Mouse (Mus musculus) MEL (cell line): Measurements from ENCODE around the gene Llph.

Experiments used
- CHD1 ChIP-seq: IDR thresholded peaks from 2 replicates; pipeline ENCODE4 v1.6.1; 2012; ENCODE audit warnings: low read depth, mild to moderate bottlenecking, inconsistent platforms, low read length, improper control_type of control experiment
- CTCF ChIP-seq, 3 experiments: IDR thresholded peaks in 2 of 3; conservative IDR thresholded peaks in 1 of 3; 2 replicates each; pipeline ENCODE4 v1.5.1; 2011 to 2012; ENCODE audit warnings: low read length in 3 of 3, low read depth in 2 of 3, mild to moderate bottlenecking in 2 of 3, improper control_type of control experiment in 1 of 3, inconsistent platforms in 1 of 3, mixed read lengths in 1 of 3, moderate library complexity in 1 of 3; ENCODE audit not compliant: control insufficient read depth in 1 of 3, insufficient read depth in 1 of 3, poor library complexity in 1 of 3, severe bottlenecking in 1 of 3
- EP300 ChIP-seq, 2 experiments: IDR thresholded peaks; 2 replicates each; pipeline ENCODE4 v1.6.1; 2011; ENCODE audit warnings: improper control_type of control experiment in 2 of 2, low read length in 2 of 2, low read depth in 1 of 2, mild to moderate bottlenecking in 1 of 2
- KAT2A ChIP-seq: conservative IDR thresholded peaks from 2 replicates; pipeline ENCODE4 v1.6.1; 2012; ENCODE audit warnings: low read depth, low read length, improper control_type of control experiment, inconsistent platforms
- MAZ ChIP-seq: IDR thresholded peaks from 2 replicates; pipeline ENCODE4 v1.6.1; 2012; ENCODE audit warnings: low read depth, mild to moderate bottlenecking, inconsistent platforms, low read length, improper control_type of control experiment
- MXI1 ChIP-seq: IDR thresholded peaks from 2 replicates; pipeline ENCODE4 v1.6.1; 2011; ENCODE audit warnings: mild to moderate bottlenecking, low read depth, low read length, improper control_type of control experiment
- POLR2A ChIP-seq, 2 experiments: IDR thresholded peaks; 2 replicates each; pipeline ENCODE4 v1.6.1; 2011 to 2012; ENCODE audit warnings: low read length in 2 of 2, mild to moderate bottlenecking in 2 of 2, control low read depth in 1 of 2, improper control_type of control experiment in 1 of 2, low read depth in 1 of 2, moderate library complexity in 1 of 2; ENCODE audit not compliant: control insufficient read depth in 1 of 2, insufficient read depth in 1 of 2, poor library complexity in 1 of 2
- POLR2AphosphoS5 ChIP-seq: IDR thresholded peaks from 2 replicates; pipeline ENCODE4 v1.6.1; 2012; ENCODE audit warnings: low read depth, borderline replicate concordance, mild to moderate bottlenecking, inconsistent platforms, low read length, moderate library complexity, mixed read lengths
- SIN3A ChIP-seq: IDR thresholded peaks from 2 replicates; pipeline ENCODE4 v1.6.1; 2012; ENCODE audit warnings: low read length, improper control_type of control experiment, inconsistent platforms
- SMC3 ChIP-seq: IDR thresholded peaks from 2 replicates; pipeline ENCODE4 v1.6.1; 2011; ENCODE audit warnings: low read depth, low read length, improper control_type of control experiment
- TAL1 ChIP-seq: IDR thresholded peaks from 2 replicates; pipeline ENCODE4 v1.6.1; 2012; ENCODE audit warnings: mild to moderate bottlenecking, inconsistent platforms, low read length, moderate library complexity, mixed read lengths
- ZC3H11A ChIP-seq: IDR thresholded peaks from 2 replicates; pipeline ENCODE4 v1.6.1; 2012; ENCODE audit warnings: low read depth, mild to moderate bottlenecking, inconsistent platforms, low read length, improper control_type of control experiment

- TF ChIP-seq SIN3A (no peak), CTCF (IDR thresholded peaks at IDR 0.05 in 2 of 3, conservative IDR thresholded peaks at IDR 0.05 in 1 of 3; ENCODE audit: control insufficient read depth in 1 of 3, insufficient read depth in 1 of 3, low read depth in 2 of 3, low read length in 3 of 3, poor library complexity in 1 of 3, severe bottlenecking in 1 of 3) (no peak), TAL1 (no peak), MAZ (no peak), CHD1 (no peak), MXI1 (no peak), ZC3H11A (no peak), EP300 (IDR thresholded peaks at IDR 0.05; ENCODE audit: low read depth in 1 of 2, low read length in 2 of 2) (no peak), POLR2AphosphoS5 (no peak), POLR2A (IDR thresholded peaks at IDR 0.05; ENCODE audit: control insufficient read depth in 1 of 2, insufficient read depth in 1 of 2, low read depth in 1 of 2, low read length in 2 of 2, poor library complexity in 1 of 2) (no peak), KAT2A (no peak), SMC3 (no peak)
These were observed 45.5 kb downstream of the Llph start for GRCm38 (mm10) chr10:120272270-120272883.
